Mouse (Mus musculus) kidney, embryonic 14.5 days (tissue): ENCODE measurements around the gene Tmem11. TPM values are rescaled to one million over a fixed set of nuclear protein-coding genes. Genes with fewer than 3 reads are reported as not detected.

ENCODE experiments used
- ATAC-seq: fragments of 200-750 bp; cut with Nextera tagmentation; 2 replicates; pipeline ENCODE4 v1.8.0; 2017; ENCODE audit warnings: moderate number of reproducible peaks, mild to moderate bottlenecking, moderate TSS enrichment, moderate library complexity; ENCODE audit not compliant: low FRiP score, low TSS enrichment
- H3K27ac ChIP-seq: fragments of 300-500 bp; sonication (generic); 2 replicates; pipeline ENCODE4 v1.5.1; 2014; ENCODE audit warnings: low read depth, mild to moderate bottlenecking, low read length, moderate library complexity, mixed read lengths
- H3K27me3 ChIP-seq: fragments of 300-500 bp; sonication (generic); 2 replicates; pipeline ENCODE4 v1.6.1; 2014; ENCODE audit warnings: mild to moderate bottlenecking, low read length; ENCODE audit not compliant: control insufficient read depth, insufficient read depth
- H3K36me3 ChIP-seq: fragments of 300-500 bp; sonication (generic); 2 replicates; pipeline ENCODE4 v1.6.1; 2014; ENCODE audit warnings: low read length, mixed read lengths; ENCODE audit not compliant: control insufficient read depth, insufficient read depth
- H3K4me1 ChIP-seq: fragments of 300-500 bp; sonication (generic); 2 replicates; pipeline ENCODE4 v1.6.1; 2014; ENCODE audit warnings: low read length, mixed read lengths; ENCODE audit not compliant: control insufficient read depth, insufficient read depth
- H3K4me2 ChIP-seq: fragments of 300-500 bp; sonication (generic); replicated peaks from 2 replicates; pipeline ENCODE4 v1.6.1; 2014; ENCODE audit warnings: low read depth, mild to moderate bottlenecking, low read length
- H3K4me3 ChIP-seq: fragments of 300-500 bp; sonication (generic); 2 replicates; pipeline ENCODE4 v1.5.1; 2014; ENCODE audit warnings: mild to moderate bottlenecking, low read length
- H3K9ac ChIP-seq: fragments of 300-500 bp; sonication (generic); 2 replicates; pipeline ENCODE4 v1.6.1; 2014; ENCODE audit warnings: low read depth, mild to moderate bottlenecking, low read length, moderate library complexity
- H3K9me3 ChIP-seq: fragments of 300-500 bp; sonication (generic); 2 replicates; pipeline ENCODE4 v1.6.1; 2016; ENCODE audit warnings: low read length; ENCODE audit not compliant: control insufficient read depth
- WGBS: fragments of 180-500 bp; shearing (Covaris S2); extraction: QIAGEN DNeasy Blood & Tissue Kit; methylation state at CpG from one replicate; pipeline ENCODE4 v1.1.7; 2014; 5-methylcytosine and 5-hydroxymethylcytosine counted together
- polyA plus RNA-seq: library from polyadenylated mRNA; unstranded; fragments of >200 nt; fragmentation: Nextera tagmentation; extraction: Ambion mirVana; gene quantifications from 2 replicates; pipeline ENCODE4 v1.2.1, GENCODE M21; 2014

Tmem11 gene
- polyA plus RNA-seq, 1 experiment from 2014 or later = 72.9 TPM

- under 1% methylated on average over 86 of the region's 86 CpGs for WGBS
- Histone ChIP-seq H3K4me3 (peak overlapping the region; percentile 78), H3K9me3 (no peaks in the 10 kb centered on the region), H3K27ac (peak overlapping the region; percentile 56), H3K9ac (peak overlapping the region; percentile 80), H3K36me3 (no peaks in the 10 kb centered on the region), H3K4me2 (peak overlapping the region; percentile 45), H3K4me1 (peaks cover 5% of the 10 kb centered on the region), H3K27me3 (no peaks in the 10 kb centered on the region)
- peak; percentile 92 for ATAC-seq
These were observed 34.5 kb upstream of the Tmem11 start for GRCm38 (mm10) chr11:60913301-60914196.

- no peak for ATAC-seq
- H3K4me1 ChIP-seq = peaks cover 5% of the 10 kb centered on the region
- peak overlapping the region; percentile 78 for H3K4me3 ChIP-seq
- H3K4me2 ChIP-seq = peak overlapping the region; percentile 45
- H3K9me3 ChIP-seq = no peaks in the 10 kb centered on the region
- H3K36me3 ChIP-seq = no peaks in the 10 kb centered on the region
- H3K27me3 ChIP-seq = no peaks in the 10 kb centered on the region
- peak overlapping the region; percentile 80 for H3K9ac ChIP-seq
- H3K27ac ChIP-seq = no peak overlapping the region
- 18% methylated on average over 7 of the region's 7 CpGs for WGBS
These were observed 33.5 kb upstream of the Tmem11 start for GRCm38 (mm10) chr11:60912525-60912973.

- 79% methylated on average over 1 of the region's 1 CpGs for WGBS
- peaks cover 5% of the 10 kb centered on the region for H3K4me1 ChIP-seq
- no peak overlapping the region for H3K4me3 ChIP-seq
- no peaks in the 10 kb centered on the region for H3K9me3 ChIP-seq
- no peak overlapping the region for H3K9ac ChIP-seq
- no peak overlapping the region for H3K27ac ChIP-seq
- no peak for ATAC-seq
- H3K36me3 ChIP-seq = peaks cover 18% of the 10 kb centered on the region
- no peaks in the 10 kb centered on the region for H3K27me3 ChIP-seq
- H3K4me2 ChIP-seq = no peak overlapping the region
These were observed 30.6 kb upstream of the Tmem11 start for GRCm38 (mm10) chr11:60909626-60910025.

GRCm38 (mm10) chr11:60908073-60908472 lies 29.0 kb upstream of the Tmem11 start:
- WGBS = 74% methylated on average over 3 of the region's 3 CpGs
- no peaks in the 10 kb centered on the region for H3K9me3 ChIP-seq
- H3K36me3 ChIP-seq = peaks cover 24% of the 10 kb centered on the region
- H3K27ac ChIP-seq = no peak overlapping the region
- ATAC-seq = no peak
- H3K4me1 ChIP-seq = peaks cover 5% of the 10 kb centered on the region
- H3K4me3 ChIP-seq = no peak overlapping the region
- H3K9ac ChIP-seq = no peak overlapping the region
- H3K27me3 ChIP-seq = no peaks in the 10 kb centered on the region
- H3K4me2 ChIP-seq = no peak overlapping the region

- Histone ChIP-seq H3K27ac (no peak overlapping the region), H3K27me3 (no peaks in the 10 kb centered on the region)
- 82% methylated on average over 4 of the region's 4 CpGs for WGBS
These were observed 27.4 kb upstream of the Tmem11 start for GRCm38 (mm10) chr11:60906449-60906848.

GRCm38 (mm10) chr11:60905407-60906120 lies 26.5 kb upstream of the Tmem11 start:
- Histone ChIP-seq H3K9ac (no peak overlapping the region), H3K9me3 (no peaks in the 10 kb centered on the region), H3K27ac (no peak overlapping the region), H3K4me2 (no peak overlapping the region), H3K4me3 (no peak overlapping the region), H3K36me3 (peaks cover 24% of the 10 kb centered on the region), H3K4me1 (0 out of 2 replicates have a peak, but pooled peaks cover 4% of the 10 kb centered on the region), H3K27me3 (no peaks in the 10 kb centered on the region)
- no peak for ATAC-seq
- 87% methylated on average over 10 of the region's 10 CpGs for WGBS

More at GRCm38 (mm10) chr11:60906449-60906848, 27.4 kb upstream of the Tmem11 start:
- Histone ChIP-seq H3K36me3 (peaks cover 24% of the 10 kb centered on the region), H3K9me3 (no peaks in the 10 kb centered on the region), H3K4me1 (0 out of 2 replicates have a peak, but pooled peaks cover 4% of the 10 kb centered on the region), H3K4me2 (no peak overlapping the region), H3K4me3 (no peak overlapping the region), H3K9ac (no peak overlapping the region)
- no peak for ATAC-seq

- no peaks in the 10 kb centered on the region for H3K27me3 ChIP-seq
- no peak overlapping the region for H3K27ac ChIP-seq
- peaks cover 24% of the 10 kb centered on the region for H3K36me3 ChIP-seq
- H3K9ac ChIP-seq = no peak overlapping the region
- H3K9me3 ChIP-seq = no peaks in the 10 kb centered on the region
- H3K4me2 ChIP-seq = no peak overlapping the region
- H3K4me1 ChIP-seq = 0 out of 2 replicates have a peak, but pooled peaks cover 4% of the 10 kb centered on the region
- 84% methylated on average over 6 of the region's 6 CpGs for WGBS
- ATAC-seq = no peak
- no peak overlapping the region for H3K4me3 ChIP-seq
These were observed 24.6 kb upstream of the Tmem11 start for GRCm38 (mm10) chr11:60903661-60904061.

- 53% methylated on average over 4 of the region's 4 CpGs for WGBS
- no peak overlapping the region for H3K4me2 ChIP-seq
- no peak overlapping the region for H3K4me3 ChIP-seq
- no peak overlapping the region for H3K27ac ChIP-seq
- H3K4me1 ChIP-seq = 0 out of 2 replicates have a peak, but pooled peaks cover 4% of the 10 kb centered on the region
- no peak for ATAC-seq
- no peaks in the 10 kb centered on the region for H3K9me3 ChIP-seq
- H3K36me3 ChIP-seq = peaks cover 24% of the 10 kb centered on the region
- no peaks in the 10 kb centered on the region for H3K27me3 ChIP-seq
- H3K9ac ChIP-seq = no peak overlapping the region
These were observed 23.4 kb upstream of the Tmem11 start for GRCm38 (mm10) chr11:60902486-60902885.
